Mouse (Mus musculus) T-helper 1 cell (primary cell): ENCODE measurements around the gene Dnajc6.

ENCODE experiments used
- in situ Hi-C: fragments of 300-600 bp; cut with MboI, MseI; formaldehyde crosslinking; loops from one replicate; pipeline ENCODE4 v1.15.1; 2025; ENCODE audit warnings: high pct_unique_total_duplicates

Dnajc6 gene

DNA sequence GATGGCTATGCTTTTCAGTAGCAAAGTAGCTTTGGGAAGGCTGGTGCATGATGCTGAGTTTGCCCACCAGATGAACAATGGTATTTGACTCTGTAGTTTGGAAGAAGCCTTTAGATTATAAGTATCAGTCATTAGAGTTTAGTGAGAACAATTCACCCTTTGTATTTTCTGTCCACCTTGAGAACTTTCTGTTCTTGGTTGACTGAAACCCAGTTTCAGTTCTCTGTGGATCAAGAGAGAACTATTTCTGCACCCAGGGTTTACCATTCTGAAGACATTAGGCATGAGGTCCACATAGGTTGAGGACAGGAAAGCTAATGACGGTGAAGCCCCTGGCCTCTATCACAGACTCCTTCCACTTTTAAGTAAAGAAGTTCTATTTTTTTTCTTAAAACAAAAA, 141.0 kb downstream of the Dnajc6 start:
- in situ Hi-C loops = no loop called here

DNA sequence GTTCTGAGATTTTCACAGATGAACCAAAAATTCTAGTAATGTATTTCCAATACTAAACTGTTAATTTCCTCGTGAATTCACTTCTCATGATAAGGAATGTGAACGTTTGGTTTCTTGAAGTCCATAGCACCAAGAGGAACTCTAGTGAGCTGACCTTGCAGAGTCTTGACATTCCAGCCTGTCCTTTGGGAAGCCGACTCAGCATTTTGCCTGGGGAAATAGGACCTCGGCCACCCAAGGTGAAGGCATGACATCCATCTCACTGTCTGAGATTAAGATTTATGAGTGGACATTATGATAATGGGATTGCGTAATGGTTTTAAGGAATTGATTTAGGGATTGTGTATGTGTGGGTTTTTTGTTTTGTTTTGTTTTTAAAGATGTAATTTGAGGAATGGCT, 144.2 kb downstream of the Dnajc6 start:
- in situ Hi-C loops = loop anchor here (10.0 kb wide), 1 partner anchor 1584 kb away; no protein-coding TSS in a partner anchor

DNA sequence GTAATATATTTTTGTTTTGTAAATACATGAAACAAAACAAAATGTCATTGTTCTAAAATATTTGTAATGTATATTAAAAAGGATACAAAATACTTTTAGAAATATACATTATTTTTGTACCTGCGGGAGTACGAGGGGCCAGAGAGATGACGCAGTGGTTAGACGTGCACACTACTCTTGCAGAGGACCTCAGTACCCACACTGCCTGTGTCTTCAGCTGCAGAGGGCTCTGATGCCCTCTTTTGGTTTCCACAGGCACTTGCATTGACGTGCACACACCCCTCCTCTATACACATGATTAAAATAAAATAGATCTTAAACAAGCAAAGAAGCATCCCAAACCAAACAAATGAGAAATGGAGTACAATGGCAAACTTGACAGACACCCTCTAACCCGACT, 146.3 kb downstream of the Dnajc6 start:
- in situ Hi-C loops = loop anchor here (10.0 kb wide), 1 partner anchor 1582 kb away; no protein-coding TSS in a partner anchor

DNA sequence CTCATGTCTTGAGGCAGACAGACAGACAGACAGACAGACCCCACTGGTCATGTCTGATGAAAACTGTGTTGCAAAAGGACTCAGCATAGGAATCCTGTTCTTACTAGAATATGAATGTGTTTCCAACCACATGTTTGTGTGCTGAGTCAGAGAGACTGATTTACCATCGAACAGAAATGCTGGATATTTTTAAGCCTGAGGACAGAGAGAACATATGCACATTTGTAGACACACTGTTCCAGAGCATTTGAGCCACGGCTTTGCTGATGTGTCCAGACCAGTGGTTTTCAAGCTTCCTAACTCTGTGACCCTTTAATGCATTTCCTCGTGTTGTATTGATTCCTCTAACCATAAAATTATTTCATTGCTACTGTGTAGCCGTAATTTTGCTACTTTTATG, 146.8 kb downstream of the Dnajc6 start:
- in situ Hi-C loops = loop anchor here (10.0 kb wide), 1 partner anchor 1582 kb away; no protein-coding TSS in a partner anchor

DNA sequence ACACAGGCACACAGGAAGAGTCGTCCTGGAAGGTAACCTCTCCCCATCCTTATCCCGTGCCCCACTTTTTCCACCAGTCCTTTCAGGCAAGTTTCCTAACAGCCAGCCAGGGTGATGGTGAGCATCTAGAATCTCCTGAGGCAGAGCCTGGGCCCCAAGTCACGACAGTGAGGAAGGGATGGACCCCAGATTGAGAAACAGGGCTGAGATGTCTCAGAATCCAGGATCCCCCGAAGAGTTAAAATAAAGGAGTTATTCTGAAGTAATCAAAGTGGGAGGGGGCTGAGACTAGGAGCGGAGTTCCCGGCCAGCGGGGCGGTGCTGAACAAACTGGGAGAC, 150.4 kb downstream of the Dnajc6 start:
- in situ Hi-C loops = loop anchor here (10.0 kb wide), 1 partner anchor 1578 kb away; no protein-coding TSS in a partner anchor

DNA sequence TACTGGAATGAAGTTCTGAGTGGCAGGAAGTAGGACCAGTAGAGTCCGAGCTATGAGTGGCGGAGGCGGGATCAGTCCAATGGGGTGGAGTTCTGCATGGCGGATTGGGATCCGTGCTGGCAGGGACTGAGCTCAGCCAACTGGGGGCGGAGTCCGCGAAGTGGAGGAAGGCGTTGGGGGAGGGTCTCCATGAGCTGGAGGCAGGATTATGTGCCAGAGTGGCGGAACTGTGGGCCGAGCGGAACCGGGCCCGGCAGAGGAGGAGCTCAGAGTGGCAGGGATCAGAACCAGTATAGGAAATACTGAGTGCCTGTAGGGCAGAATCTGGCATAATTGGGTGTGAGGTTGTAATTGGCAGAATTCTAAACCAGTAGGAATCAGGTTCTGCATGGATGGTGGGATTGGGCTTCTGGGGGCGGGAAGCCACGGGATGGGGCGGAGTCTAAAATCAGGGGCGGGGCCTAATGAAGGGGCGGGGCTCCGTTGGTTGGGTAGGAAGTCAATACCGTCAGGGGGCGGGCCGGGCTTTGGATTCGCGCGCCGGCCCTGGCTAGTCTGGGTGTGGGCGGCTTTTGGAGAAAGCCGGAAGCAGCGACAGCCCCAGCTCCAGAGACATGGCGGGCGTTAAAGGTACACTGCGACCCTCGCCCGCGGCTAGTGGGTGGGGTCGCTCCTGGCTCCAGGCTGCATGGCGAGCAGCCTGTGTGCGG, 150.9 kb downstream of the Dnajc6 start, which contains the start of gene Leprot:
Gene Leprot (plus strand): TSS at position 523 of the 710 bp plus-strand sequence.
- in situ Hi-C loops = loop anchor here (10.0 kb wide), 1 partner anchor 1577 kb away; no protein-coding TSS in a partner anchor

DNA sequence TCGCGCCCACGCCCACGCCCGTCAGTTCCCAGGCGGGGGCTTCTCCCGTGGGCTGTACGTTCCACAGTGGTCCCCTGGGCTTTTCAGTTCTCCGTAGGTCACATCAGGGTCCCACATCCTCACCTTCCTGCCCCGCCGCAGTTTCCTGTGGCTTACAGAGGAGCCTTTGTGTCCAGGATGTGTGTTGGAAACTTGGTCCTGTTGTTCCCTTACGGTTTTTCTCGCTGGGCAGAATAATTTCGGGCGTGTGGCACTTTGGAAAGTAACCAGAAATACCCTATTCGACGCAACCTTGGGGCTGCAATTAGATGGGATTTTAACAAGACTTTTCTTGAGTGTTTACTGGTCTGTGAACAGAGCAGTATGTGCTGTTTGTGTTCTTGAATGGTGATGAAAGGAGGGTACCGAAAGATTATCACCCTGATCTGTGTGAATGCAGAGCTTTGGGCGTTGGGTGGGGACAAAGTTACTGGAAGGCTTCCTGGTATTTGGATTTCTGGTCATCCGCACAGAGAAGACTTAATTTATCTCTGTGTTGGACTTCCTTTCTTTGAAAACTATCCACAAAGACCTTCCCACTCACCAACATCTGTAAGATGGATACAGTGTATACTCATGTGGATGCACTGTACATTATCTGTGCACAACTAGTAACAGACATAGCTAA, 151.7 kb downstream of the Dnajc6 start:
- in situ Hi-C loops = loop anchor here (10.0 kb wide), 1 partner anchor 1577 kb away; no protein-coding TSS in a partner anchor

DNA sequence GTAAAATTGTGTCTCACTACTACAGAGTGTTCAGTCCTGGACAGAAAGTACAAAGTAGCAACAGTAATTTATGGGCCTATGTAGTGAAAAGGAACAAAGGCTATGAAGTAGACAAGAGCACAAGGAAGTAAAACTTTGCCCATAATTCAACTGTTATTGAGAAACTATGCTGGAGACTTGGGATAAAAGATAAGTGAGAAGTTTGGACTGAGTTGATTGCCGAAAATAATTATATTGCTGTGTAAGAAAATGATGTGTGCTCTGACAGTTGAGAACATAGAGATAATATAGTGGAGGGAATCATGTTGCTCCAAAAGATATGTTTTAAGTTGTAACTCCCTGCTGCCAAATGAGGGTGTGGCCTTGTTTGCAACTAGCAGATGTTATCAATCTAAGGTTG, 152.3 kb downstream of the Dnajc6 start:
- in situ Hi-C loops = loop anchor here (10.0 kb wide), 1 partner anchor 1576 kb away; no protein-coding TSS in a partner anchor

DNA sequence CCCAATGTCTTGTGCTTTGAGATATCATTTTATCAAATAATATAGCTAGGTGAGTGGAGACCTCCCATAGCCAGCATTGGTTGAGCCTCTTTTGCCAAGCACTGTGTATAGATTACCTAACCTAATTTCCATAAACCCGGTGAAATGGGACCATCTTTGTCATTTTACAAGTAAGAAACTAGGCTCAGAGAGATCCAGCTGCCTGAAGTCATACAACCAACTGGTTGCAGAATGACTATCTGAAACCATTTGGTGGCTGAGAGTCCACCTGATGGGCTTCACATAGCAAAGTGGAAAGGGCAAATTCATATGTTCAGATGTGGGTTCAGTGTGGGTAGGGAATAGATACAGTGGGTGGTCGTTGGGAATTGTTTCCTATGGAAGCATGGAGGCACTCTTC, 154.5 kb downstream of the Dnajc6 start:
- in situ Hi-C loops = no loop called here

DNA sequence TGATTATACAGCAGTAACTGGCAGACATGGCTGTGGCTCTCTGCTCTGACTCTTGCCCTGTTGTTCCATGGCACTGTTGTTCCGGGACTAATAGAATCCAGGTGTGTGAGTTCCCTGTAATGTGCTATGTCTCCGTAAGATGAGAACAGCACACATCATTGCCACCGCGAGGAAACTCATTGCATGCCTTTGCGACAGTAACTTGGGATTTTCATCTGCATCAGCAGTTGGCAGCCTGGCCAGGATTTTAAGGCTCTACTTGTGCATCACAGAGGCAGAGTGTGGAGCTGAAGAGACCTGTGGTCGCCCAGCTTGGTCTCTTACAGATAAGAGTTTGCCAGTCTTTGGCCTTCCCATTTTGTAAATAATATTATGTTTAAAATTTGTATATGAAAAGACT, 157.8 kb downstream of the Dnajc6 start:
- in situ Hi-C loops = no loop called here

DNA sequence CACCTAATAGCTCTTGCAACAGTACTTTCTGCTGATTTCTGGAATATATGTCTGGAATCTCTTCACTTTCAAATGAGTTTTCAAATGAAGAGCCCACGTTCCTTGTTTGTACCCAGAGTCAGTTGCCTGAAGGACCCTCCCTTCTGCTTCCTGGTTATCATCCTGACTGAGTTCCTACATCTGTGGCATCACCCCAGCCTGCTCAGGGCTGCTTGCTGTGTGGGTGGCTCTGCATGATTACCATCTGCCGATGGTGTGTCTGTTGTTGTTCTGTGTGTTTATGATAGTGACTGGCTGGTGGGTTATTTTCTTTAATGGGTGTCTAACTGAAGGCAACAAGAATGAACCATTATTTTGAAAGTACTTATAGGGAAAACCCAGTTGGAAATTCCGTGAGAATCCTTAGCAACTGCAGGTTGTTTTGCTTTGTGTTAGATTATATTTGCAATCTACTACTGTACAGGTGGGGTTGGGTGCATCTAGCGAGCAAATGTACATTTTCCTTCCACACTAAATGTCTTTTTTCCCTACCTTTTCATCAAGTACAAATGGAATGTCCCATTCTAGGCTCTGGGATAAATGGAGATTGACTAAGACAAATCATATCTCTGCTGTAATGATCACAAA, 158.5 kb downstream of the Dnajc6 start:
- in situ Hi-C loops = no loop called here

DNA sequence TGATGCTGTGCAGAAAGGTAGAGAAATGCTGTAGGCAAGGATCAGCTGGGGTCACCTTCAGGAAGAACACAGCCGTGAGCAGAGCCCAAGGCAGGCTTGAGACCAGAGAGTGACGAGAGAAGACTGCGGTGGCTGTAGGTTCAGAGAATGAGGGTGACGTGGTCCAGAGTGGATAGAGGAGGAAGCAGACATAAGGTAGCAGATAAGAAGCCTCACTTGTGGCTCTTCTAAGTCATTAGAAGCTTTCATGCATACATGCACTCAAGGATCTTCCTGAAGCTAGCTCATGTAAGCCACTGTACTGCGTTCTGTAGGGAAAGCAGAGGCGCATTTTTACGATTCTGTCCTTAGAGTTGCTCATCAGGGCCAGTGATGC, 159.0 kb downstream of the Dnajc6 start:
- in situ Hi-C loops = no loop called here

DNA sequence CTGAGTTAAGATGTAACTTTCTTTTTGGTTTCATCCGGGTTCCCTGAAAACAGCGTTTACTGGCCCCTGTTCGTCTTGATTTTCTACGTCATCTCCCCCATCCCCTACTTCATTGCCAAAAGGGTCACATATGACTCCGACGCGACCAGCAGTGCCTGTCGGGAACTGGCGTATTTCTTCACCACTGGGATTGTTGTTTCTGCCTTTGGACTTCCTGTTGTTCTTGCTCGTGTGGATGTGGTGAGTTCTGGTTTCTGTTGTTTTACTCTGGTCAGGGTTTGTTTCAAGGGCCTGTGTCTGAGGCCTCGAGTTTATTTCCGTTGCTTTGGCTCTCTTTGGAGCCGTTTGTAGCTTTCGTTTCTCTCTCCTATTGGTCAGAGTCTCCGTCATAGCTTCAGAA, 159.6 kb downstream of the Dnajc6 start:
- in situ Hi-C loops = no loop called here

DNA sequence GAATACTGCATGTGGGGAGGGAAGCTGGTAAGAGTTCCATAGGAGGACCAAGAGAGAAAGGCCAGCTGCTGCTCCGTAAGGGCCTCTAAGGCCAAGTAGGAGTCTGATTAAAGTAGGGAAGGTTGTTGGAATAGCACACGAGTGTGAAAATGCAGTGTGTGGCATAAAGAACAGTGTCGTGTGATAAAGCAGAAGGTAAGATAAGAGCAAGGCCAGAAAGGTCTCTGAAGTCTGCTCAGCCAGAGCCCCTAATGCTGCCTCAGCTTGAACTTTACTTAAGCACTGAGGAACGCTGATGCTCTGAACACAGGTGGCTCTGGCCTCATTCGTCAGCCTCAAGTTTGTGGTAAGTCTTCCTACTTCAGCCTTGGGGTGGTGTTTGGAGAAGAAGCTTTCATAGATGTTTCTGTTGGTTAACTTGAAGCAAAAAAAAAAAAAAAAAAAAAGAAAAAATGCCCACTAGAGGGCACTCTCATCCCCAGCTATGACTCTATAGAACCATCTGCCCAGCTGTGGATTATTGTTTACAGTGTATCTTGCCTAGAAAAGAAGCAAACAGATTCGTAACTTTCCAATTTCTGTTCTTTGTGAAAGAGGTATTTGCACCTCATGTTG, 160.6 kb downstream of the Dnajc6 start:
- in situ Hi-C loops = no loop called here

DNA sequence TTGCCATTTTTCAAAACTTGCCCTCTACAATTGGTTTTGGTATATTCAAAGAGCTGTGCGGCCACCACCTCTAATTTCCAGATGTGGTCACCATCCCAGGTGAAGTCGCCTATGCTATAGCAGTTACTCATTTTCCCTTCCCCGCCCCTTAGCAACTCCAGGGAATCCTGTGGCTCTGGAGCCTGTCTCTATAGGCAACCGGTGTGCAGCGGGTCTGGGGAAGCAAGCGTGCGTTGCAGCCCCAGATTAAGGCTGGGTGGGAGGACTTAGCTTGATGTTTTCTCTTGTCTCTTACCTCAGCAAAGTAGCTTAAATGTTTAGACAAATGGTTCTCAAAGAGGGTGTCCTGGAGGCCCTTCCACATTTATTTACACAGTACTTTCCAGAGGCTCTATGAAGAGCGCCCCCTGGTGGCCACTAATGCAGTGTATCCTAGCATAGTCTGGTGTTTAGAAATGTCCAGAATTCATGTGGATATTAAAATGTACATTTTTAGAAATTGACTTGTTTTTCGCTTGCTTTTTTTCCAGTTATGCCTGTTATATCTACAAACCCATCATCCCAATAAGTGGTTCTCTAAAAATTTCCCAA, 167.8 kb downstream of the Dnajc6 start:
- in situ Hi-C loops = no loop called here

DNA sequence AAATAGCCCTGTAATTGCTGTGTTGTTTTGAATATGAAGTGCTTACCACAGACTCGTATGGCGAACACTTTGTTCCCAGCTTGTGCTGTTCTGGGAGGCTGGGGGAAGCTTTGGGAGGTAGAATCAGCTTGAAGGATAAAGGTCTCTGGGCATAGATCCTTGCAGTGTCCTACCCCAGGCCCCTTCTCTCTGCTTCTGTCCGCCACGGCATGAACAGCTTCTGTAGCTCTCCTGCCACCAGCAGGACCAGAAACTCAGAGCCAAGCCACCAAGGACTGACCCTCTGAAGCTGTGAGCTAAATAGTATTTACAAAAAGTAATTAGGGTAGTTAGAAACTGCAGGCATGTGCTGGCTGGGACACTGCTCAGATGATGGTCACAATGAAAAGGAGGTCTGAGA, 168.3 kb downstream of the Dnajc6 start:
- in situ Hi-C loops = no loop called here

DNA sequence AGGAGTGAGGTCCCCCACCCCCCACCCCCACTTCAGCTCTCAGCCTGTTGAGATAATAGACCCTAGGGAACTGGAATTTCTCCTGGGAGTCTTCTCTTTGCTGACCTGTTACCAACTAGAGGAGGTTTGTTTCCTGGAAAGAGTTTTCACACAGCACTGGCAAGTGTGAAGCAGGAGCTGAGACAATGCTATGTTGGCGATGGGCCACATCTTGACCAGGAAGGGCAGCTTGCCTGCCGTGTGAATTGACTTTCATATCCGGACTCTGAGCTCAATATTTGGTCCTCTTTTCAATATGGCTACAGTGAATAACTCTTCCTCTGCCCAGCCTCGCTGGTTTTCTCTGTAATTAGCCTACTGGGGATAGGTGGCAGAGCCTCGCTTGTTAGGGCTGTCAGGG, 172.7 kb downstream of the Dnajc6 start:
- in situ Hi-C loops = no loop called here

DNA sequence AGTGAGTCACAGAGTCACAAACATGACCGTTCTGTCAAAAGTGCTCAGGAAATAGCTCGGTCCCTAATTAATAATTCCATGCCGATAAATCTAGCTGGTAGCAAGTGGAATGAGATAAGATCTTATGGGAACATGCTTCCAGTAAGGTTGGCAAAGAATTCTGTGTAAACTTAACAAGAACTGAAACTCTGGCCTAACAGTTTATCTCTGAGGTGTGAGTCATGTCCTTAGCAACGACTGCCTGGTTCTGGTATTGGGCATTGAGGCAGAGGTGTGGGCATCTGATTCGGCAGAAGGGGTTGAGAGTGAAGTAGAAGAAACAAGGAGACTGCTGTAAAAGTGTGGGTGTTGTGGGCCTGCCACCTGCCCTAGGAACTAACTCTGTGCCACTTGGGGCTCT, 173.4 kb downstream of the Dnajc6 start:
- in situ Hi-C loops = no loop called here

DNA sequence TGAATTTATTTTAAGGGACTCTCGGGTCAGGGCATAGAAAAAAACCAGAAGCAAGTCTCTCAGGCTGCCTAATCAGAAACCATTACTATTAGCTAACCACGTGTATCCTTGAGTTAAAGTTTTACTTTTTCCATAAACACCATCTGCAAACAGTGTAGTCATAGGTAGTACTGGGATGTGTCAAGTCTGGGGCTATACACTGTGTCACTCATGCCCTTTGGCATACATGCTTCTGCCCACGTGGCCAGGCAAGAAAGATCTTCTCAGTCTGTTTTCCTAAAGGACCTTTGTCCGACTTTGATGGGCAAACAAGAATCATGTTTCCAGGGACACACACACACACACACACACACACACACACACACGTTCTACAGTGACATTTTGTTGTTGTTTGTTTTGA, 178.3 kb downstream of the Dnajc6 start:
- in situ Hi-C loops = no loop called here

DNA sequence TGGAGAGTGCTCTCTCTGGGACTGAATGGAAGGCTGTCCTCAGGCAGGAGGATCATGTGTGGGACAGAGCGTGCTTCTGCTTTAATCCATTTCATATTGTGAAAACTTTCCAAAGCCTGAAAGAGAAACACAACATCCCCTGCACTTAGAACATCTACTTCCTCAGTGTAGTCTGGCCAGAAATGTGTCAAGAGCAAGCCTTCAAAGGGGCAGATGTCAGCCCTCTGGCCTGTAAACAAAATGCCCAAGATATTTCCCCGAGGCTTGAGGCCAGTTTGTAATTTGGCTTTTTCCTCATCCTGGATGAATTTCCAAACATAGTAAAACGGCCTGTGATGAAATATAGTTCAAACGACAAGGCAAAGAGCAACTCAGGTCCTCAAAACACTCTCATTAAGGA, 179.3 kb downstream of the Dnajc6 start:
- in situ Hi-C loops = no loop called here

DNA sequence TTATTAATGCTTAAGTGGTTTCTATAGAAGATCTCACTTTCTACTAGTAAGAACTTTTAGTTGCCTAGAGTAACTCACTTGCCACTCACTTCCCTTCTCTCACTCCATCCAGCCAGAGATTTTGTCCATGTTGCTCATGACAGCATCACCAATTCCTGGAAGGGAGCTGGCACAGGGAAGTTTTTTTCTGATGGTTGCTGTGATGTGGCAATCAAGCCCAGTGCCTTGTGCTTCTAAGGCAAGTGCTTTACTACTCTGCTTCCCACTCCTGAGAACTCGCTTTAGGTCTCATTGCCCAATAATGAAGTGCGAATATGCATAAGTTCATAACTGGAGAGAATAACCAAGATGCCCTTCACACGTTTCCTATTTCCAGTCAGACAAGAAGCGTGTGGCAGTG, 186.2 kb downstream of the Dnajc6 start:
- in situ Hi-C loops = no loop called here

DNA sequence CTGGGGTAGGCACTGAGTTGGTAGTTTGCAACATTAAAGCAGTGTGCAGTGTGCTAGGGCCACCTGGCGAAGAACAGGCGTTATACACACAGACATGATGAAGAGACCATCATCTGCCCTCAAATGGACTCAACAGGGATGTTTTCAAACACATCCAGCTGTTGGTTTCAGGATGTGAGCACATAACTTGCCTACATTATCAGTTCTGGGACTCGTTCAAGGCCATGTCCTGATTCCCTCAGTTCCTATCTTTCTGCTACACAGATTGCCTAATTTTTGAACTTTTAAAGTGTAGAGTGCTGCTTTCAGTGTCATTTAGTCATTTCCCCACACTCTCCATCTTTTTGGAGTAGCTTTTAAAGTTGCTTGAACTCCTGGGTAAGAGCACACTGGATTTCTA, 186.6 kb downstream of the Dnajc6 start:
- in situ Hi-C loops = no loop called here
